Mouse (Mus musculus) kidney, embryonic 16.5 days (tissue): Measurements from ENCODE around the gene Rmi2. TPM values are rescaled to one million over a fixed set of nuclear protein-coding genes. Genes with fewer than 3 reads are reported as not detected.

ENCODE experiments used
- ATAC-seq: fragments of 200-750 bp; cut with Nextera tagmentation; 2 replicates; pipeline ENCODE4 v1.8.0; 2017; ENCODE audit warnings: moderate TSS enrichment; ENCODE audit not compliant: low FRiP score, low TSS enrichment
- H3K27ac ChIP-seq: fragments of 300-500 bp; sonication (generic); 2 replicates; pipeline ENCODE4 v1.5.1; 2014; ENCODE audit warnings: low read length
- H3K27me3 ChIP-seq: fragments of 300-500 bp; sonication (generic); 2 replicates; pipeline ENCODE4 v1.6.1; 2014; ENCODE audit warnings: low read length, control low read depth, mixed read lengths; ENCODE audit not compliant: insufficient read depth
- H3K36me3 ChIP-seq: fragments of 300-500 bp; sonication (generic); 2 replicates; pipeline ENCODE4 v1.6.1; 2014; ENCODE audit warnings: low read length, control low read depth, mixed read lengths; ENCODE audit not compliant: insufficient read depth
- H3K4me1 ChIP-seq: fragments of 300-500 bp; sonication (generic); 2 replicates; pipeline ENCODE4 v1.6.1; 2014; ENCODE audit warnings: low read length, control low read depth, mixed read lengths; ENCODE audit not compliant: insufficient read depth
- H3K4me2 ChIP-seq: fragments of 300-500 bp; sonication (generic); replicated peaks from 2 replicates; pipeline ENCODE4 v1.6.1; 2014; ENCODE audit warnings: low read depth, low read length
- H3K4me3 ChIP-seq: fragments of 300-500 bp; sonication (generic); 2 replicates; pipeline ENCODE4 v1.5.1; 2014; ENCODE audit warnings: mild to moderate bottlenecking, low read length
- H3K9ac ChIP-seq: fragments of 300-500 bp; sonication (generic); replicated peaks from 2 replicates; pipeline ENCODE4 v1.6.1; 2014; ENCODE audit warnings: low read length
- H3K9me3 ChIP-seq: fragments of 300-500 bp; sonication (generic); 2 replicates; pipeline ENCODE4 v1.6.1; 2016; ENCODE audit warnings: low read length, control low read depth
- WGBS: fragments of 180-500 bp; shearing (Covaris S2); extraction: QIAGEN DNeasy Blood & Tissue Kit; methylation state at CpG from one replicate; pipeline ENCODE4 v1.1.7; 2014; 5-methylcytosine and 5-hydroxymethylcytosine counted together
- polyA plus RNA-seq: library from polyadenylated mRNA; unstranded; fragments of >200 nt; fragmentation: Nextera tagmentation; extraction: Ambion mirVana; gene quantifications from 2 replicates; pipeline ENCODE4 v1.2.1, GENCODE M21; 2015

Rmi2 gene
- polyA plus RNA-seq, 1 experiment from 2014 or later: 2.9 TPM

DNA sequence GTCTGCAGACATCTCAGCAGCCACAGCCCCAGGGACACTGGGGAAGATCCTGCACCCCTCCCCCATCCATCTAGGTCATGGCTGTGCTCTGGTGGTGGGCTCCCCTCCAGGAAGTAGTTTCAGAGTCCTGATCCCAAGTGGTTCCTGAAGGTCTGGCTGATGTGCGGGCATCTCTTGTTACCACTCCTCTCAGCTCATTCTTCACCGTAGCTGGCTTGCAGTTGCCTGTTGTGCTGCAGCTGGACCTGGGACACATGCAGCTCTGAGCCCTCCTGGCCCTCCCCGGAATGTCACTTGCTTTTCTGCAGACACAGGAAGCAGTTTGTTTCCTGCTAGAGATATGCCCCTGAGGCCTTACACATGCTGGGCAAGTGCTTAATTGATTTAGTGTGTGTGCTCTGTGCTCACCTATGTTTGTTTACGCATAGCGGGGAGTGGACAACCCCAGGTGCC lies 70.8 kb downstream of the Rmi2 start:
- no peak overlapping the region for H3K27ac ChIP-seq

DNA sequence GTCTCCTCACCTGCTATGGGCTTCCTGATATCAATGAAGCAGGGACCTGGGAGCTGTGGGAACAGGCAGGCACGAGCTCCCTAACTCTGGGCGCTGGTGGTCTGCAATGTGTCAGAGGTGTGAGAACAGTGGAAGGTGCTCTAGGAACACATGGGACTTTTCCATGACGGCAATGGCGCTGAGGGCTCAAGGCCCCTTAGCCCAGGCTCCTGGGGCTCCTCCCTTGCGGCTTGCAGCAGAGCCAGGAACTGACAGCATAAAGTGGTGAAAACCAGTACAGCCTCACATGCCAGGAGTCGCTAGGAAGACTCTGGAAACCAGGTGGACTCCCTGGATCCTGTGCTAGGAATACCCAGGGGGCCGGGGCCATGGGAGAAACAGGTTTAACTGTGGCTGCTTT lies 75.7 kb downstream of the Rmi2 start:
- no peaks in the 10 kb centered on the region for H3K27me3 ChIP-seq
- no peak for ATAC-seq
- 0 out of 2 replicates have a peak, but pooled peaks cover 3% of the 10 kb centered on the region for H3K4me1 ChIP-seq
- no peak overlapping the region for H3K4me2 ChIP-seq
- H3K9ac ChIP-seq: no peak overlapping the region
- H3K36me3 ChIP-seq: no peaks in the 10 kb centered on the region
- no peaks in the 10 kb centered on the region for H3K9me3 ChIP-seq
- no peak overlapping the region for H3K4me3 ChIP-seq
- H3K27ac ChIP-seq: no peak overlapping the region
- WGBS: 79% methylated on average over 7 of the region's 7 CpGs

More for the DNA sequence above, 70.8 kb downstream of the Rmi2 start:
- H3K9ac ChIP-seq: no peak overlapping the region
- ATAC-seq: no peak
- WGBS: 59% methylated on average over 5 of the region's 5 CpGs
- H3K4me2 ChIP-seq: no peak overlapping the region
- no peaks in the 10 kb centered on the region for H3K9me3 ChIP-seq
- H3K4me1 ChIP-seq: 0 out of 2 replicates have a peak, but pooled peaks cover 3% of the 10 kb centered on the region
- no peak overlapping the region for H3K4me3 ChIP-seq
- H3K27me3 ChIP-seq: no peaks in the 10 kb centered on the region
- no peaks in the 10 kb centered on the region for H3K36me3 ChIP-seq

DNA sequence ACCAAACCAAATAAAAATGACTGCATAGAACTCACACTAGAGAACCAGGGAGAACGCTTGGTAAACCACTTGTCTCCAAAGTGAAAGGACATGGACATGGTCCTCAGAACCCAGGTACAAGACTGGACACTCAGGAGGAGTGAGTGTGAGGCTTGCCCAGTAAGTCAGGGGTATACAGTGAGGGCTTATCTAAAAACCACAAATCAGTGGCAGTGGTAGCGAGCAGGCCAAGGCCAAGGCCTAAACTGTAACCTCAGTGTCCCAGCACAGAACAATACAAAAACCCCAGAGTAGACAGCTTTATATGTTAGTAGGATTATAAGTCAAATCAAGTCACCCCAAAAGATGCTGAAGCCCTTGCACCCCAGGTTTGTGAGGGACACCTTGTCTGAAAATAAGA lies 76.2 kb downstream of the Rmi2 start:
- H3K4me2 ChIP-seq: no peak overlapping the region
- no peak overlapping the region for H3K9ac ChIP-seq
- H3K9me3 ChIP-seq: no peaks in the 10 kb centered on the region
- no peak overlapping the region for H3K4me3 ChIP-seq
- no peaks in the 10 kb centered on the region for H3K4me1 ChIP-seq
- ATAC-seq: no peak
- no peaks in the 10 kb centered on the region for H3K27me3 ChIP-seq
- no peaks in the 10 kb centered on the region for H3K36me3 ChIP-seq
- no peak overlapping the region for H3K27ac ChIP-seq
- 85% methylated on average over 2 of the region's 2 CpGs for WGBS

DNA sequence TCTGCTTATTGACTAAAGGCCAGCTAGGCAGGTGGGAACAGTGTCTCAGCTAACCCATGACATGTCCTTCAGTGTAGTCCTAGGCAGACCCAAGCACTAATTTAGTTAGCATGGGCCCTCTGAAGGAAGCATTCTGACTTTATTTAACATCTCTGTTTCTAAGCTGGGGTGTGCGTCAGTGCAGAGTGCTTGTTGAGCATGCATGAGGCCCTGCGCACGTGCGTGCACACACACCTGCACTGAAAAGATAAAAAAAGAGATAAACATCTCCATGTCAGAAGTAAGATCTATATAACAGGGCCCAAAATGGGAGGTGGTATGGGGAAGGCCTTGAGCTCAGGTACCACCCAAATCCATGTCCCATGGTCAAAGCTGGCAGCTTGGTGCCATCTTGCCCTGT lies 80.2 kb downstream of the Rmi2 start:
- Histone ChIP-seq H3K4me2 (no peak overlapping the region), H3K27ac (no peak overlapping the region), H3K36me3 (no peaks in the 10 kb centered on the region), H3K27me3 (no peaks in the 10 kb centered on the region), H3K9ac (no peak overlapping the region), H3K4me1 (0 out of 2 replicates have a peak, but pooled peaks cover 3% of the 10 kb centered on the region), H3K4me3 (no peak overlapping the region), H3K9me3 (no peaks in the 10 kb centered on the region)
- no peak for ATAC-seq
- 92% methylated on average over 4 of the region's 4 CpGs for WGBS

DNA sequence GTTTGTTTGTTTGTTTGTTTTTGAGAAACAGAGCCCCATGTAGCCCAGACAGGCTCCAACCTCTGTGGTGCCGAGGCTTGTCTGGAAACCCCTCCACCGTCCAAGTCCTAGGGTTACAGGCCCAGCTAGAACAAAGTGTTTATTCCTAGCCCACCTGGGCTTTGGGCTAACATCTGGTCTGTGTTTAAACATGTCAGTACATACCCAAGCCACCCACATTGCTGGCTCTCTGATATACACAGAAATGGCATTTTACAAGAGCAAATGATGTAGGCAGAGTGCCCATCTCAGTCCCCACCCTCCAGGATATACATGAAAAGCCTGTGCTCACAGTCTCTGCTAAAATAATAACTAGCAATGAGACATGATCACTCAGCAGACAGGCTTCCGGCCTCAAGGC lies 81.4 kb downstream of the Rmi2 start:
- H3K4me3 ChIP-seq: no peak overlapping the region
- H3K27ac ChIP-seq: no peak overlapping the region
- ATAC-seq: no peak
- H3K4me1 ChIP-seq: 0 out of 2 replicates have a peak, but pooled peaks cover 3% of the 10 kb centered on the region
- H3K4me2 ChIP-seq: no peak overlapping the region
- H3K36me3 ChIP-seq: no peaks in the 10 kb centered on the region
- no peaks in the 10 kb centered on the region for H3K27me3 ChIP-seq
- WGBS: 71% methylated on average over 3 of the region's 3 CpGs
- H3K9me3 ChIP-seq: no peaks in the 10 kb centered on the region
- no peak overlapping the region for H3K9ac ChIP-seq

DNA sequence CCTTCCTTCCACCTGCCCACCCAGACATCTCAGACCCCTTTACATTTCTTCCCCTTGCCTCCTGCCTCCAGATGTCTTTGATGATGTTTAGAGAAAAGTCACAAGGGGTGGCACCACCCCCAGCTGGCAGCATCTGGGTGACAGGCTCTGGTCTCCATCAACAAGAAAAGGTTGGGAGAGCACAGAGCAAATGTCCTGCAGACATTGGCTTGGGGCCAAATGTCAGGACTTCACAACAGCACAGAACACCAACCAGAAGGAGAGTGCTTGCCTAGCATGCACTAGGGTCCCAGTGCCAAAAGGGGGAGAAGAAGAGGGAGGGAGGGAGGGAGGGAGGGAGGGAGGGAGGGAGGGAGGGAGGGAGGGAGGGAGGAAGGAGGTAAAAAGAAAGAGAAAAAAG lies 85.0 kb downstream of the Rmi2 start:
- Histone ChIP-seq H3K4me3 (no peak overlapping the region), H3K4me1 (0 out of 2 replicates have a peak, but pooled peaks cover 3% of the 10 kb centered on the region), H3K27me3 (no peaks in the 10 kb centered on the region), H3K9me3 (no peaks in the 10 kb centered on the region), H3K27ac (no peak overlapping the region), H3K9ac (no peak overlapping the region), H3K4me2 (no peak overlapping the region), H3K36me3 (no peaks in the 10 kb centered on the region)
- ATAC-seq: no peak

DNA sequence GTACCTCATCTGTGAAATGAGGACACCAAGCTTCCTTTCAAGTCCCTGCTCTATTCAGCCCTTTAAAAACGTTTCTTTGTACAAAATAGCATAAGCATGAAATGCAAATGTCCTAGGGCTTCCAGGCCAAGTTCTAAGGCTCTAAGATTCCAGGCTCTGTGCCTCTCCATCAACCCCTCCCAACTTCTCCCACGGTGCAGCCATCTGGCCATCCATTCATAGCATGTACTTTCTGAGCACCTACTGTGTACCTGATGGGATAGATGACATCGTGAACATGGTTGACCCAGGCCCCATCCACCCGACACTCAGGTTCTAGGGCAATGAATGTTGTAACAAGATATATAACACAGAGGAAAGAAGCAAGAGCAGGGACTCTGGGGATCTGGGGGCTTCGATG lies 88.7 kb downstream of the Rmi2 start:
- H3K4me3 ChIP-seq: no peak overlapping the region
- H3K27me3 ChIP-seq: no peaks in the 10 kb centered on the region
- WGBS: 73% methylated on average over 5 of the region's 5 CpGs
- no peak for ATAC-seq
- no peaks in the 10 kb centered on the region for H3K9me3 ChIP-seq
- H3K4me2 ChIP-seq: no peak overlapping the region
- H3K4me1 ChIP-seq: 0 out of 2 replicates have a peak, but pooled peaks cover 3% of the 10 kb centered on the region
- no peak overlapping the region for H3K9ac ChIP-seq
- no peak overlapping the region for H3K27ac ChIP-seq
- H3K36me3 ChIP-seq: no peaks in the 10 kb centered on the region

DNA sequence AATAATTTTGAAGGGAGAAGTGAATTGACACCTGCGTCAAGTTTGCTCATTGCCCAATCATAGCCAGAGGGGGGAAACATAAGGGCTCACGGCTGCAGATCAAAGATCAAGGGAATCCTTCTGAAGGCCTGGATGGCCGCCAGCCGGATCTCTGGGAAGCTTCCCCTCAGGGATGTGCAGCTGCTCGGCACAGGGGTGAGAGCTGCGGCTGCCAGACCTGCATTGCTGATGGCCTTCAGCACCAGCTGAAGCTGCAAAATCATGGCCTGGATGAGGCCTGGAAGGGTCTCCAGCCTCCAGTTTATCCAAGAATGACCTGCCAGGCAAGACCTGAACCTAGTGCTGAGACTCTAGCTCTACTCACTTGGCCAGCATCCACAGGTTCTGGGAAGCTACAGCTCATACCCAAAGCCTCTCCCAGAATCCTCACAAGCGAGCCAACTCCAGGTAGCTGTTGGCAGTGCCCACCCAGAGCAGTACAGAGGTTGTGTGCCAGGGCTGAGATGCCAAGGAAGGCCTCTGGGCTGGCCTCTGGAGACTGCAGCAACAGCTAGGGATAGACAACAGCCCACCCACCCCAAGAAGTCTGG lies 90.8 kb downstream of the Rmi2 start:
- no peak overlapping the region for H3K9ac ChIP-seq
- H3K4me2 ChIP-seq: no peak overlapping the region
- no peaks in the 10 kb centered on the region for H3K27me3 ChIP-seq
- H3K4me1 ChIP-seq: no peaks in the 10 kb centered on the region
- peaks cover 7% of the 10 kb centered on the region; the same call in 1 of the 2 replicates for H3K9me3 ChIP-seq
- ATAC-seq: no peak
- no peak overlapping the region for H3K4me3 ChIP-seq
- no peak overlapping the region for H3K27ac ChIP-seq
- WGBS: 38% methylated on average over 7 of the region's 7 CpGs
- H3K36me3 ChIP-seq: no peaks in the 10 kb centered on the region

DNA sequence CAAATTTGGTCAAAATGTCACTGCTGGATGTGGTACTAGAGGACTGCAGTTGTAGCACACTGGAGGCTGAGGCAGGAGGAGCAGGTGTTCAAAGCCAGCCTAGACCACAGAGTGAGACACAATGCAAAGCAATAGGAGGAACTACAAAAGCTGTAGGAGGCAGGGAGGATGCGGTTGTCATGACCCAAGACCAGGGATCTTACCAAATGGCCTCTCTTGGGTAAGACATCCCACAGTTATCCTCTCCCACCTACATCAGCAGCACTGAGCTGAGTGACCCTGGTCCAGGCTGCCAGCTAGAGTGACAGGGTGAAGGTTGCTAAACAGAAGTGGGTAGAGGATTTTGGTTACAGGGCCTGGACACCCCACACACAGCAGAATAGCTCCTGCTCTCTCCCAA lies 92.2 kb downstream of the Rmi2 start:
- no peak overlapping the region for H3K4me3 ChIP-seq
- ATAC-seq: no peak
- 78% methylated on average over 1 of the region's 1 CpGs for WGBS

DNA sequence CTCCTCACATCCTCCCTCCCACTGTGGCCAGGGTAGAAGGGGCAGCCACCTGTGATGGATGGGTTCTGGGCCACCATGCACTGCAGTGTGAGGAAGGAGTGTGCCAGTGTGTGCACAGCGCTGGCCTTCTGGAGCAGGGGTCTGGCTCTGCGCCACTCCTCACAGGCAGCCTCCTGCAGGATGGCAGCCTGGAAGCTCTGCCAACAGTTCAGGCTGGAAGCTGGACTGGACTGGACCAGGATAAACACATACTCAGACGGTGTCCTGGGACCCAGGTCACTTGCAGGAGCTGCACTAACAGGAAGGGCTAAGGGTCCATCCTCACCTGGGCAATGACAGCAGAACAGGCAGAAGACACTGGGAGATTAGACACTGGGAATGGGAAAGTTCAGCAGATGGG lies 98.5 kb downstream of the Rmi2 start:
- H3K4me2 ChIP-seq: no peak overlapping the region
- H3K27ac ChIP-seq: no peak overlapping the region
- H3K27me3 ChIP-seq: no peaks in the 10 kb centered on the region
- H3K36me3 ChIP-seq: no peaks in the 10 kb centered on the region
- H3K4me3 ChIP-seq: no peak overlapping the region
- whole genome bisulfite sequencing: 74% methylated on average over 3 of the region's 3 CpGs
- no peaks in the 10 kb centered on the region for H3K4me1 ChIP-seq
- no peak overlapping the region for H3K9ac ChIP-seq
- peaks cover 7% of the 10 kb centered on the region; the same call in 1 of the 2 replicates for H3K9me3 ChIP-seq
- ATAC-seq: no peak

More for the DNA sequence above, 92.2 kb downstream of the Rmi2 start:
- H3K9me3 ChIP-seq: peaks cover 7% of the 10 kb centered on the region; the same call in 1 of the 2 replicates
- no peaks in the 10 kb centered on the region for H3K4me1 ChIP-seq
- no peak overlapping the region for H3K27ac ChIP-seq
- no peak overlapping the region for H3K4me2 ChIP-seq
- no peaks in the 10 kb centered on the region for H3K36me3 ChIP-seq
- no peak overlapping the region for H3K9ac ChIP-seq
- H3K27me3 ChIP-seq: no peaks in the 10 kb centered on the region
